Mouse (Mus musculus) bone marrow macrophage, adult 2 months (primary cell): ENCODE data around the gene Dnah2.

Experiments used
- CTCF ChIP-seq: IDR thresholded peaks from 2 replicates; pipeline ENCODE4 v1.5.1; 2012; ENCODE audit warnings: low read depth, mild to moderate bottlenecking, low read length, moderate library complexity
- POLR2A ChIP-seq: IDR thresholded peaks from 2 replicates; pipeline ENCODE4 v1.6.1; 2012; ENCODE audit warnings: mild to moderate bottlenecking, low read depth, low read length, borderline replicate concordance

DNA sequence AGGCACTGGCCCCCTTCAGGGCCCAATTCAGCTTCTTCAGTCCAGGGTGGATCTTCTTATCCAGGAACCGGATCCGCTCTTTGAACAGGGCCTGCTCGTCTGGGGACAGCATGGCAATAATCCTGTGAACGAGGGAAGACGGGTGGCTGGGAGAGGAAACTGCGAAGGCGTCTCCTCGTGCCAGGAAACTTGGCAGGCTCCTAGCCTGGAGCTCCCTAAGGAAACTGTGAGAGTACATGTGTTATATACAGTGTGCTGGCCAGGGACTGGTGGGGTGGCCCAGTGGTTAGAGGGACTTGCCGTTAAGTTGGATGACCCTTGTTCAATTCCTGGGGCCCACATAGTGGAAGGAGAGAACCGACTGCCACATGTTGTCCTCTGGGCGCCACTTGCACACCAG is 49.8 kb downstream of the Dnah2 start:
- TF ChIP-seq CTCF (no peak), POLR2A (no peak)
